Comparison of ENCODE assay signal across 1 mouse cellular context in the genomic region with DNA sequence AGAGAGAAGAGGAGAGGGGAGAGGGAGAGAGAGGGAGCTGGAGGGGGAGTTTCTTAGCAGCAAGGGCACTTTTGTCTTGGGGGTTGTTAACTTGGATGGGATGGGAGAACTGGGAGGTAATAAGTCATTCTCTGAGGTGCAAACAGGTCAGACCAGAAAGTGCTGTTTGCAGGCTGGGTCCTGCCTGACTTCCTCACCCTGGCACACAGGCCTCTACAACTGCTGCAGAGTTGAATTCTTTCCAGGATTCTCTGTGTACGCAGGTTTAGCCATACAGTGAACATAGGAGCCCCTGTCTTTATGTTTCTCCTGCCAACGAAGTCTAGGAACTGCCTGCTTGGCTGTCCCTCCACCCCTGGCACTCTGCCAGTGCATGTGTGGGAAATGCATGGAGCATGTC. TPM values are rescaled to one million over a fixed set of nuclear protein-coding genes. Genes with fewer than 3 reads are reported as not detected.
"Had no signal": no experiment of that assay in that cellular context is flagged by ENCODE, and none has a peak within 500 bp of the region (broad histone marks: within the 10 kb centered on the region; RNA-seq: fewer than 3 reads in every experiment).

No protein-coding gene starts in this region.

RNA-seq across cellular contexts. Expression of a gene that starts 29.0 kb away (rescaled TPM):
- polyA plus RNA-seq: spleen, adult 2 months had no signal
